Mouse (Mus musculus) intestine, embryonic 15.5 days (tissue): Measurements from ENCODE around the gene Ccl1. TPM values are rescaled to one million over a fixed set of nuclear protein-coding genes. Genes with fewer than 3 reads are reported as not detected.

ENCODE experiments used
- ATAC-seq: fragments of 200-750 bp; cut with Nextera tagmentation; 2 replicates; pipeline ENCODE4 v1.8.0; 2017; ENCODE audit warnings: moderate TSS enrichment, moderate library complexity
- H3K27ac ChIP-seq: fragments of 300-500 bp; sonication (generic); 2 replicates; pipeline ENCODE4 v1.5.1; 2015; ENCODE audit warnings: mild to moderate bottlenecking, inconsistent platforms
- H3K27me3 ChIP-seq: fragments of 300-500 bp; sonication (generic); replicated peaks from 2 replicates; pipeline ENCODE4 v1.6.1; 2015; ENCODE audit warnings: inconsistent platforms
- H3K36me3 ChIP-seq: fragments of 300-500 bp; sonication (generic); 2 replicates; pipeline ENCODE4 v1.6.1; 2015; ENCODE audit warnings: inconsistent platforms
- H3K4me1 ChIP-seq: fragments of 300-500 bp; sonication (generic); replicated peaks from 2 replicates; pipeline ENCODE4 v1.6.1; 2015; ENCODE audit warnings: inconsistent platforms
- H3K4me2 ChIP-seq: fragments of 300-500 bp; sonication (generic); replicated peaks from 2 replicates; pipeline ENCODE4 v1.6.1; 2015; ENCODE audit warnings: mild to moderate bottlenecking, inconsistent platforms
- H3K4me3 ChIP-seq: fragments of 300-500 bp; sonication (generic); replicated peaks from 2 replicates; pipeline ENCODE4 v1.5.1; 2015; ENCODE audit warnings: inconsistent platforms
- H3K9ac ChIP-seq: fragments of 300-500 bp; sonication (generic); 2 replicates; pipeline ENCODE4 v1.6.1; 2015; ENCODE audit warnings: inconsistent platforms
- H3K9me3 ChIP-seq: fragments of 300-500 bp; sonication (generic); 2 replicates; pipeline ENCODE4 v1.6.1; 2016; ENCODE audit warnings: inconsistent platforms
- WGBS: fragments of 180-500 bp; shearing (Covaris S2); methylation state at CpG from one replicate; pipeline ENCODE4 v1.1.7; 2015; 5-methylcytosine and 5-hydroxymethylcytosine counted together
- polyA plus RNA-seq: library from polyadenylated mRNA; unstranded; fragments of >200 nt; fragmentation: Nextera tagmentation; extraction: Ambion mirVana; gene quantifications from 2 replicates; pipeline ENCODE4 v1.2.1, GENCODE M21; 2015

Gene Ccl1
- polyA plus RNA-seq, 1 experiment from 2014 or later = not detected

- ATAC-seq = no peak
- WGBS = 77% methylated on average over 3 of the region's 3 CpGs
- H3K27ac ChIP-seq = no peak overlapping the region
- no peaks in the 10 kb centered on the region for H3K27me3 ChIP-seq
- H3K9ac ChIP-seq = no peak overlapping the region
- no peaks in the 10 kb centered on the region for H3K9me3 ChIP-seq
- H3K4me1 ChIP-seq = no peaks in the 10 kb centered on the region
- no peak overlapping the region for H3K4me3 ChIP-seq
- H3K36me3 ChIP-seq = no peaks in the 10 kb centered on the region
- no peak overlapping the region for H3K4me2 ChIP-seq
These were observed 107.7 kb downstream of the Ccl1 start for GRCm38 (mm10) chr11:82197774-82198173.

GRCm38 (mm10) chr11:82194980-82195379, 110.5 kb downstream of the Ccl1 start:
- no peaks in the 10 kb centered on the region for H3K9me3 ChIP-seq
- H3K36me3 ChIP-seq = no peaks in the 10 kb centered on the region
- H3K4me3 ChIP-seq = no peak overlapping the region
- no peak overlapping the region for H3K27ac ChIP-seq
- H3K4me1 ChIP-seq = no peaks in the 10 kb centered on the region
- H3K9ac ChIP-seq = no peak overlapping the region
- H3K4me2 ChIP-seq = no peak overlapping the region
- H3K27me3 ChIP-seq = no peaks in the 10 kb centered on the region
- 42% methylated on average over 2 of the region's 2 CpGs for WGBS
- no peak for ATAC-seq

GRCm38 (mm10) chr11:82193826-82194225, 111.7 kb downstream of the Ccl1 start:
- no peak for ATAC-seq
- WGBS = 69% methylated on average over 9 of the region's 9 CpGs
- Histone ChIP-seq H3K27ac (no peak overlapping the region), H3K4me3 (no peak overlapping the region), H3K9ac (no peak overlapping the region), H3K4me2 (no peak overlapping the region), H3K36me3 (no peaks in the 10 kb centered on the region), H3K4me1 (no peaks in the 10 kb centered on the region), H3K9me3 (no peaks in the 10 kb centered on the region), H3K27me3 (no peaks in the 10 kb centered on the region)

- Histone ChIP-seq H3K4me2 (no peak overlapping the region), H3K4me1 (no peaks in the 10 kb centered on the region), H3K9me3 (no peaks in the 10 kb centered on the region), H3K27me3 (no peaks in the 10 kb centered on the region), H3K27ac (no peak overlapping the region), H3K9ac (no peak overlapping the region), H3K36me3 (no peaks in the 10 kb centered on the region), H3K4me3 (no peak overlapping the region)
- WGBS = 81% methylated on average over 13 of the region's 13 CpGs
- ATAC-seq = no peak
These were observed 115.5 kb downstream of the Ccl1 start for GRCm38 (mm10) chr11:82189782-82190563.

- Histone ChIP-seq H3K27ac (no peak overlapping the region), H3K27me3 (no peaks in the 10 kb centered on the region), H3K9me3 (no peaks in the 10 kb centered on the region), H3K4me2 (no peak overlapping the region), H3K9ac (no peak overlapping the region), H3K4me3 (no peak overlapping the region), H3K4me1 (no peaks in the 10 kb centered on the region), H3K36me3 (no peaks in the 10 kb centered on the region)
- no peak for ATAC-seq
- 82% methylated on average over 3 of the region's 3 CpGs for WGBS
These were observed 119.8 kb downstream of the Ccl1 start for GRCm38 (mm10) chr11:82185684-82186083.

- Histone ChIP-seq H3K27ac (no peak overlapping the region), H3K9ac (no peak overlapping the region), H3K9me3 (no peaks in the 10 kb centered on the region), H3K27me3 (no peaks in the 10 kb centered on the region), H3K4me3 (no peak overlapping the region), H3K4me2 (no peak overlapping the region), H3K36me3 (no peaks in the 10 kb centered on the region), H3K4me1 (no peaks in the 10 kb centered on the region)
- no peak for ATAC-seq
- WGBS = 69% methylated on average over 6 of the region's 6 CpGs
These were observed 122.1 kb downstream of the Ccl1 start for GRCm38 (mm10) chr11:82183281-82183935.

- Histone ChIP-seq H3K9me3 (no peaks in the 10 kb centered on the region), H3K27me3 (no peaks in the 10 kb centered on the region), H3K36me3 (no peaks in the 10 kb centered on the region), H3K4me3 (no peak overlapping the region), H3K4me2 (no peak overlapping the region), H3K9ac (no peak overlapping the region), H3K4me1 (no peaks in the 10 kb centered on the region), H3K27ac (no peak overlapping the region)
- ATAC-seq = no peak
- WGBS = 74% methylated on average over 6 of the region's 6 CpGs
These were observed 123.1 kb downstream of the Ccl1 start for GRCm38 (mm10) chr11:82182401-82182800.

- H3K4me1 ChIP-seq = no peaks in the 10 kb centered on the region
- H3K36me3 ChIP-seq = no peaks in the 10 kb centered on the region
- no peak overlapping the region for H3K4me2 ChIP-seq
- H3K4me3 ChIP-seq = no peak overlapping the region
- whole genome bisulfite sequencing = 77% methylated on average over 8 of the region's 8 CpGs
- ATAC-seq = no peak
- no peak overlapping the region for H3K27ac ChIP-seq
- no peak overlapping the region for H3K9ac ChIP-seq
- no peaks in the 10 kb centered on the region for H3K27me3 ChIP-seq
- no peaks in the 10 kb centered on the region for H3K9me3 ChIP-seq
These were observed 124.2 kb downstream of the Ccl1 start for GRCm38 (mm10) chr11:82181331-82181730.

GRCm38 (mm10) chr11:82178161-82178560, 127.3 kb downstream of the Ccl1 start:
- Histone ChIP-seq H3K27me3 (no peaks in the 10 kb centered on the region), H3K27ac (no peak overlapping the region), H3K9me3 (no peaks in the 10 kb centered on the region), H3K4me1 (no peaks in the 10 kb centered on the region), H3K4me2 (no peak overlapping the region), H3K9ac (no peak overlapping the region), H3K4me3 (no peak overlapping the region), H3K36me3 (no peaks in the 10 kb centered on the region)
- 72% methylated on average over 5 of the region's 5 CpGs for WGBS
- ATAC-seq = no peak

GRCm38 (mm10) chr11:82177711-82178110, 127.8 kb downstream of the Ccl1 start:
- ATAC-seq = no peak
- no peak overlapping the region for H3K4me3 ChIP-seq
- no peaks in the 10 kb centered on the region for H3K4me1 ChIP-seq
- 27% methylated on average over 5 of the region's 5 CpGs for WGBS
- no peaks in the 10 kb centered on the region for H3K27me3 ChIP-seq
- H3K27ac ChIP-seq = no peak overlapping the region
- H3K36me3 ChIP-seq = no peaks in the 10 kb centered on the region
- H3K9ac ChIP-seq = no peak overlapping the region
- no peaks in the 10 kb centered on the region for H3K9me3 ChIP-seq
- H3K4me2 ChIP-seq = no peak overlapping the region

GRCm38 (mm10) chr11:82174794-82175193, 130.7 kb downstream of the Ccl1 start:
- Histone ChIP-seq H3K36me3 (no peaks in the 10 kb centered on the region), H3K9me3 (no peaks in the 10 kb centered on the region), H3K4me1 (no peaks in the 10 kb centered on the region), H3K27ac (no peak overlapping the region), H3K4me3 (no peak overlapping the region), H3K9ac (no peak overlapping the region), H3K27me3 (no peaks in the 10 kb centered on the region), H3K4me2 (no peak overlapping the region)
- WGBS = 22% methylated on average over 3 of the region's 3 CpGs
- ATAC-seq = no peak

GRCm38 (mm10) chr11:82173491-82173890, 132.0 kb downstream of the Ccl1 start:
- Histone ChIP-seq H3K9me3 (no peaks in the 10 kb centered on the region), H3K9ac (no peak overlapping the region), H3K36me3 (no peaks in the 10 kb centered on the region), H3K4me1 (no peaks in the 10 kb centered on the region), H3K4me3 (no peak overlapping the region), H3K4me2 (no peak overlapping the region), H3K27ac (no peak overlapping the region), H3K27me3 (no peaks in the 10 kb centered on the region)
- ATAC-seq = no peak
- WGBS = 81% methylated on average over 2 of the region's 2 CpGs
